Mouse (Mus musculus) retina, postnatal 7 days (tissue): ENCODE measurements at regions not wholly inside any gene's neighbourhood (a gene's known extent, or its start where the extent isn't known, plus 50 kb on each side); places are given as distances from the start of the nearest gene placed in this dataset.
"Not testable (repeated sequence)": the region's sequence is repeated elsewhere in the genome, so short reads cannot be mapped to it uniquely, and the experiment has no call there.

Source experiments
- DNase-seq: peaks from one replicate; pipeline ENCODE4 v3.0.0-alpha.2; 2012; ENCODE audit warnings: low read depth, low spot score

DNA sequence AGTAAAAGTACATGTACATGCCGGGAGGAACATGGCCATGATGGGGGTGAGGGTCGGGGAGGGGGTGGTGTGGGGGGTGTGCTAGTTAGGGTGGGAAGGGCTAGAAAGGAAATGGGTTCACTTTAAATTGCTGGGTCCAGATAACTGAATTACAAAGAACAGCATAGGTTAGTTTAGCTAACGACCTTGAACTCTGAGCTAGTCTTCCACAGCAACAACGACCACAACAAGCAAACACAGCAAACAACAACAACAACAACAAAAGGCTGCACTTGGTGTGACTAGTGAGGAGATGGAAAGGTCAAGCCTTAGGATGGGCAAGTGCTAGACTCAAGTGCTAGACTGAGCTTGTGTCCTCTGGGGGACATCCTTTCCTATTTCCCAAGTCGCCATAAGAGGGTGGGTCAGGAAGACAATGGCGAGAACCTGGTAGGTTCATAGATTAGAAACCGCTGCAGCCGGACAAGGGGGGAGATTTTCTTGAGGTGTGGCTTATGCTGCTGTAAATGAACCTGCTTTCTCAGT is 117.9 kb downstream of the Enc1 start:
- no peak for DNase-seq

DNA sequence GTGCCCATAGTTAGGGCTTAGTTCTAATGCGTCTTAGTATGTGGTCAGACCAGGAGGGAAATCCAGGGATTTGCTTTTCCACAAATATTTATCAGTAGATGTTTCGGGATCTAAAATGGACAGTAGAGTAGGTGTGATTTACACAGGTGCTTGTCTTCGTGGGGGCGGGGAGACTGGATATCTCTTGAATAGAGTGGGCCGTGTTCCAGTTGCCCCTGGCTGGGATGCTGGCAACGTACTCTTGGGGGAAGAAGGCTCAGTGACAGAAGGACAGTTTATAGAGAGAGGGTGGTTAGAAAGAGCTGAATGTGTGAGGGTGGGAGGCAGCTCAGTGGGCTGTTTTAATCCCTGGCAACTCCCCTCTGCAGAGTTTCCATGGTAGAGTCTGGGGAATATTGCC is 117.4 kb downstream of the Enc1 start:
- DNase-seq = no peak

DNA sequence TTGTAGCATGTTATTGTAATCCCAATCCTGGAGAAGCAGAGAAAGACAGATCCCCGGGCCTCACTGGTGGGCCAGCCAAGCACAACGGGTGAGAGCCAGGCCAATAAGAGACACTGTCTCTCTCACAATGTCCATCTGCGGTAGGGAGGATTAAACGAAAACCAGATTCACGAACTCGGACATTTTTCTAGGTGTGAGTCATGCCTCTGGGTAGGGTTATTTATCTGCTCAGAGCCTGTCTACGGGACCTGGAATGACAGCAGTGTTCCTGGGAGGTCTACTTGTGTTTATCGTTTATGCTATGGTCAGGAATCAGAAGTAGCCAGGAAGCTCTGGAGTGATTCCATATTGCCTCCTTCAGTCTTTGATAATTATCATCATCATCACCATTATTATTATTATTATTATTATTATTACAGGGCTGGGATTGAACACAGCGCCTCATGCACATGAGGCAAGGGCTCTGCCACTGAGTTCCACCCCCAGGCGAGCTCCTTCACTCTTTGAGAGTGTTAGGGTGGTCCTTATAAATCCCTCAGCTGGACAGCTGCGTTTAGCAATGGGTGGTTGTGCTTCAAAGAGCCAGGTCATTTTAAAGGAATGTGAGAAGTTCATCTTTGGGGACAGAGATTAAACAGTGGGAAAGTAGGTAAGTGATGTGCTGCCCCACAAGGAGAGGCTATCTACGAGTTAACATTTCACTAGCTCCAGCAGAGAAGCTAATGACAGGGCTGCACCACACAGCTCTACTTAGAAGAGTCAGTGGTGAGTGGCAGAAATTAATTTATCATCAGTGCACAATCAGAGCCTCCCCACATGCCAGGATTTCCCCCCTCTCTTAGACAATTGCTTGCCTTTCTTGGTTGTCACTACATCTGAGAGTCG is 116.3 kb downstream of the Enc1 start:
- no peak for DNase-seq

DNA sequence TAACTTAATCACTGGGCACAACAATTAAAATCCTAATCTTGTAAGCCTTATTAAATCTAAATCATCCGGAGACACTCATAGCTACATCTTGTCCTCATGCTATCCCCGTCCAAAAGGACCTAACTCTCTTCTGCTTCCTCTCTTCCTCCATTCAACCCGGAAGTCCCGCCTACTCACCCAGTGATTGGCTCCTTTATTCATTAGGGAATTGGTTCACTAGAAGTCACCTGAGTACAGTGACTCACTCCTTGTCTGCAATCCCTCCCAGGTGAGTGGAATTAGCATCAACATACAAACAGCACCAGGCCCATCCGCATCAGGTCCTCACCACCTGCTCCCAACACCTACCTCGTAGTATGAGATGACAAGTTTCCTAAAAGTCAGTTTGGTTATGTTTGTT is 114.5 kb downstream of the Enc1 start:
- DNase-seq = not testable (repeated sequence)

- DNase-seq = no peak
These were observed 106.8 kb downstream of the Enc1 start for GRCm38 (mm10) chr13:97347696-97348095.

- DNase-seq = no peak
These were observed 100.4 kb downstream of the Enc1 start for GRCm38 (mm10) chr13:97341218-97341889.

- no peak for DNase-seq
These were observed 97.0 kb downstream of the Enc1 start for GRCm38 (mm10) chr13:97337954-97338353.

GRCm38 (mm10) chr13:97337296-97337731 is 96.4 kb downstream of the Enc1 start:
- no peak for DNase-seq

DNA sequence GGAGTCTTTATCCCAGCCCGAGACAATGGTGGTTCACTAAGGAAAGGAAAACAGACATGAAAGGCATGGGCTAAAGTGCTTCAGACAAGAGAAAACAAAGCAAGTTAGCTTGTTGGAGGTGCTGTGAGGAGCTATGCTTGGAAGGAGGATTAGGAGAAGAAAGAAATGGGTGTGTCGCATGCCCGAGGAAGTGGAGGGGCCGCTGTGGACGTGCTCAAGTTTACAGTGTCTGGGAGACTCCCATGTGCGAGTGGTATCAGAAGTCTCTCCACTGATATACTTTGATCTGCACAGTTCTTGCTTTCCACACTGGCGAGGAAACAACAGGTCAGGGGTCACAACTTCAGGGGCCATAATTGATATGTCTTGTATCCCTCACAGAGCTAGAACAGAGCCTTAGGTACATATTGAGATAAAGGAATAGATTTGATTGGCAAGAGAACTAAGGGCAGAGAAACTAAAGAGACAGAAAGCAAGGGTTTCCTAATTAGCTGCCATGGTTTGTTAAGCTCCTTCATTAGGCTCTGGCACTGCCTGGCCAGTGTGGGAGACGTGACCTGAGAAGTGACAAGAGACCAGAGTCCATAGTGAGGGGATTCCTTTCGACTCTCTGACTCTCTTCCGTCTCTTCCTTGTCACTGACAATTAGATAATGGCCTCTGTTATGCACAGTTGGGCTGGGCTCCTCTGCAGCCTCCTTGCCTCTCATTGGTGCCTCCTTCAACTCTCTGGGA is 93.1 kb downstream of the Enc1 start:
- no peak for DNase-seq

GRCm38 (mm10) chr13:97331072-97331471 is 90.2 kb downstream of the Enc1 start:
- no peak for DNase-seq

GRCm38 (mm10) chr13:97321307-97321706 is 80.4 kb downstream of the Enc1 start:
- not testable (repeated sequence) for DNase-seq

GRCm38 (mm10) chr13:97320756-97321155 is 79.9 kb downstream of the Enc1 start:
- no peak for DNase-seq

GRCm38 (mm10) chr13:97320298-97320697 is 79.4 kb downstream of the Enc1 start:
- no peak for DNase-seq

GRCm38 (mm10) chr13:97317633-97318032 is 76.7 kb downstream of the Enc1 start:
- DNase-seq = no peak

- no peak for DNase-seq
These were observed 71.8 kb downstream of the Enc1 start for GRCm38 (mm10) chr13:97312420-97313370.

DNA sequence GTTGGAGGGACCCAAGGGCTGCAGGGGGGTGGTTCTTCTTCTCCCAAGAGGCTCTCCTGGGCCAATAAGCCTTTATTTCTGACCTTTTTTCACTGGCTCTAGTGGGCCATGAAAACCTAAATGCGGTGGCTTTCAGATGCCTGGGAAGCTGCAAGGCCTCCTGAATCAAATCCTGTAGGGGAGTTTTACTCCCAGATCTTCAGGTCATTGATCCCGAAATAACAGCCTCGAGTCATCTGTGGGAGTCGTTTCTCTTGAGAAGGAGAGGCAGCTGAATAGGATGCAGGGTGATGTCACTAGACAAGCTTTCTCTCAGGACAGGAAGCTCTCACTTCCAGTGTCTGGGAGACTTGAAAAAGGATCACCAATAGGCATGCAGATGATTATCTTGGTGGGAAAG is 70.4 kb downstream of the Enc1 start:
- no peak for DNase-seq

DNA sequence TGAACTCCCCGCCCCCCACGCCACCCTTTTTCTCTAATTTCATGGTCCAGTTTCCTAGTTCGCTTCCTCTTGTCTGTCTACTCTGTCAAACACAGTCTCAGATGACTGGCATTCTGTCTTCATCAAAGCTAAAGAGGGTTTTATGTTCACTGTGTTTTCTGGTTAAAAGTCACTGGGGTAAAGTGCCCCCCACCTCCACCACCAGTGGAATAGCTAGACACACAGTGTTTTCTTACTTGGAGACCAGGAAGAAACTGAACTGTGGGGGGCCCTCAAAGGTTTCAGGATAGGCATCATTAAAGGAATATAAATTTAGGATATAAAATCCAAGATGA is 69.9 kb downstream of the Enc1 start:
- no peak for DNase-seq

GRCm38 (mm10) chr13:97310186-97310854 is 69.4 kb downstream of the Enc1 start:
- DNase-seq = no peak

- no peak for DNase-seq
These were observed 68.5 kb downstream of the Enc1 start for GRCm38 (mm10) chr13:97309411-97309810.

DNA sequence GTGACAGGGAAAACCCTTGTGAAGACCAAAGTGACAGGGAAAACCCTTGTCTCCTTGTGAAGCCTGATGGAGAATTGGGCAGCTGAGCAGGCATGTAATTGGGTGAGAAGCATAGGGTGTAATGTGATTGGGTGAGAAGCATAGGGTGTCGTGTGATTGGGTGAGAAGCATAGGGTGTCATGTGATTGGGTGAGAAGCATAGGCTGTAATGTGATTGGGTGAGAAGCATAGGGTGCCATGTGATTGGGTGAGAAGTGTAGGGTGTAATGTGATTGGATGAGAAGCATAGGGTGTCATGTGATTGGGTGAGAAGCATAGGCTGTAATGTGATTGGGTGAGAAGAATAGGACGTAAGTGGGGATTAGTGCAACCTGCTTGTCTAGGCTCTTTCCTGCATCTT is 67.5 kb downstream of the Enc1 start:
- no peak for DNase-seq
